Mouse (Mus musculus) liver (tissue): ENCODE measurements around the gene Akap8.
A peak's percentile ranks its signal among the peaks of the same experiment; 100 is the strongest.

ENCODE experiments used
- DNase-seq: peaks from one replicate; pipeline ENCODE4 v3.0.0-alpha.2; 2020; ENCODE audit warnings: mixed read lengths

Akap8 gene

DNA sequence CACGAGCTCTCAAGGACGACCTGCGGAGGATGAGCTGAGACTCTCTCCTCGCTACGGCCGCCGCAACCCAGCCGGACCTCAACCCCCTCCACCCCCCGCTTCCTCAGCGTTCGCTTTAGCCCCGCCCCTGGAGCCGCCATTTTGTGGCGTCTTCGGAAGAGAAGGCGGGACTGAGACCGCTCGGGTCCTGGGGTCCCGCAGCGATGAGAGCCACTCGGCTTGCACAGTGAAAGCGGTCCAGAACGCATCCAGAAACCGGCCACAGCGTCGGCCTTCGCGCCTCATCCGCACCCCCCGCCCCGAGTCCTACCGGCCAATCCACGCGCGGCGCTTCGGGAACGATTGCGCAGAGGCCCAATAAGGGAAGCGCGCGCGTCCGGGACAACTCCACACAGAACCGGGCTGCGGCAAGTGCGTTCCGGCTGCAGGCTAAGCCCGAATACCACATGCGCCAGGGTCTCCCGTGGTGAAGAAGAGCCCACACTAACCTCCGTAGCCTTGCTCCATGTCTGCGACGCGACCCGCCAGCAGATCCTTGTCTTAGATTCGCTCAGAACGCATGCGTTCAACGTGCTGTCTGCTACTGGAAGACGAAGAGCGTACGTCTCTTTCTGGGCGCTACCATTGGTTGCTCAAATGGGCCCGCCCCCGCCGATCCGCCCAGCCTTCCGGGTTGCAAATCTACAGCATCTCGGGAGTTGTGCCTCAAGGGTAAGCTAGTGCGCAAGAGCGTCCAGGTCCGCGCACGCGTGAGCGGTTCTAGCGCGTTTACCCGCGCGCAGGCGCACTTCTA is at the start of gene Akap8:
Akap8 (minus strand) TSS at position 642 of the 793 bp plus-strand sequence.
- DNase-seq, result peak; percentile 98

DNA sequence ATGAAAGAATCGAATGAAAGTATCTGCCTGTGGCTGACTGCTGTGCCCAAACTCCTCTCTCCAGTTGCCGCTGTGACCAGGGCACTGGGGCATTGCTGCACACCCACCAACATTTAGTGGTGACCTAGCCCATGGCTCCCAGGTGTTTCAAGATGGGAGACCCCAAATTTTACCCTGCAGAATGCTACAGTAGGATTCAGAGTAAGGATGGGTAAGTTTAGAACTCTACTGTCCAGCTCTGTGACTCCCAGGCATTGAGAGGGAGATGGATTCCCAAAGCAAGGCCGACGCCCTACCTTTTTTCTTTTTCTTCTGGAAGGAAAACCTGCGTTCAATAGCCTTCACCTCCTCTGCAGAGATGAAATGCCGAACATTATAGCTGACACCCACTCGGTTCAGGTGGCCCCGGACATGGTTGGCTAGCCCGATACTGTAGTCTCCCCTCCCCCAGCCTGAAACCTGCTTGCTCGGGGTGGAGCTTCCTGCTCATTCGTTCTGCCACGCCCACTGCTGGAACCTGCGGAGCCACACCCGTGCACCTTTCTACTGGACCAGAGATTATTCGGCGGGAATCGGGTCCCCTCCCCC is 48.0 kb upstream of the Akap8 start:
- peak; percentile 73 for DNase-seq

DNA sequence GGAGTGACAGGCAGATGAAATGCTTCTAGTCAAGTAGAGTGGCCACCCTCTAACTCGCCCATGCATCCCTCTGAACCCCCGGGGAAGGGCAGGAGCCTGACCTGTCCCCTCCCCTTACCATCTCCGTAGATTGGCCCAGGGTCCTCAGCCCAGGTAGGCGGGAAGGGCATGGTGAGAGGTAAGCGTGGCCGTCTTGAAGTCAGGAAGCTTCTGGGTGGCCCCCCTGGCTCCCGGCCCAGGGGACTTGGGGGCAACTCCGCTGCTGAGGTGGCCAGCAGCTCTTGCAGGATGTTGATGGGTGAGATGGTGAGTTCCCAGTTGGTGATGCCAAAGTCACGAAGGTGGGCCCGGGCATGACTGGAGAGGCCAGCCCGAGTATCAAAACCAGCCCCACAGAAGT is 46.7 kb upstream of the Akap8 start:
- no peak for DNase-seq

DNA sequence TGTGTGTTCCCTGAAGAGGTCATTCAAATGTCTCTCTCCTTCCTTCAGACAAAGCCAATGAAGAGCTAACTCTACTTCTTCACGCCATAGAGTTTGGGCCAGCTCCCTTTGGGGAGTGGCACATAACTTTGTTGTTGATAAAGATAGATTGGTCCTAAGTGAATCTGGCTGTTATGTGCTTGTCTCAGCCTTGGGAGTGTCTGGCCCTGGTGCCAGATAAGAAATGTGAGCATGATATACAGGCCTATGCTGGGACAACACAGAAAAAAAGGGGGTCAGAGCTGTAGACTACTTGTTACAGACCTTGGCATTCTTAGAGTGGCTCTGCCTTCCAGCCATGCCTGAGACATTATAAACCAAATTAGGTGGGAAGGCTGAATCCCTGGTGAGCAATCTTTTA is 44.3 kb upstream of the Akap8 start:
- peak; percentile 52 for DNase-seq

DNA sequence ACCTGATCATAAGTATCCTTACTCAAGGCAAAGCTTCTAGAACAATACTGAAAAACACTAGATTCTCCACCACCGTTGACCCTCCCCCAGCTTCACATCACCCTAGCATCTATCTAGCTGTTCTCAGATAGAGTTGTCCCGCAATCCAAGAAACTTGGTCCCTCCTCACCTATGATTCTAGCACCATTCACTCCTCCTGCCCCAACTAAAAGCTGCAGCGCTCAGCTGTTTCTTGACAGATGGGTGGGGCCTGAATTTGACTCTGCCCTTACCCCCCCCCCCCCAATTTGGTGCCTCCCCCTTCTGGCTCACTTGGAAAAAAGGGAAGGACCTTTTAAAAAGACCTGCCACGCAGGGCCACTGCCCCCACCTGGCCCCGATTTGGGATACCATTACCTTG is 43.8 kb upstream of the Akap8 start:
- peak; percentile 21 for DNase-seq

DNA sequence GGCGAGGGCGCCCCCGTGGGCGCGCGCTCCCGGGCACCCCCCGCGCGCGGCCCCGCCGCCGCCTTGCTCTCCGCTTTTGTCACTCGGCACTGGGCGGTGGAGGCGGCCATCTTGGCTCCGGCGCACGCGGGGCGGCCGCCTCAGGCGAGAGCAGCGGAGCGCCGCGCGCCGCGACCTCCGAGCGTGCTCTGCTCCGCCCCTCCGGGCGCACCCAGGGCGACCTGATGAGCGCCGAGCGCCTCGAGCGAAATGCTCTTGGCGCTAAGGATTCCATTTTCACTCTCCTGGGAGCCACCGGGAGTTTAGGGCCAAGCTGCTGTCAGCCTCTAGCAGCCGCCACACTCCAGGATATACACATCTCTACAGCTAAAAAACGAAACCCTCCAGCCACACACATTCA is 43.3 kb upstream of the Akap8 start:
- peak; percentile 92 for DNase-seq

DNA sequence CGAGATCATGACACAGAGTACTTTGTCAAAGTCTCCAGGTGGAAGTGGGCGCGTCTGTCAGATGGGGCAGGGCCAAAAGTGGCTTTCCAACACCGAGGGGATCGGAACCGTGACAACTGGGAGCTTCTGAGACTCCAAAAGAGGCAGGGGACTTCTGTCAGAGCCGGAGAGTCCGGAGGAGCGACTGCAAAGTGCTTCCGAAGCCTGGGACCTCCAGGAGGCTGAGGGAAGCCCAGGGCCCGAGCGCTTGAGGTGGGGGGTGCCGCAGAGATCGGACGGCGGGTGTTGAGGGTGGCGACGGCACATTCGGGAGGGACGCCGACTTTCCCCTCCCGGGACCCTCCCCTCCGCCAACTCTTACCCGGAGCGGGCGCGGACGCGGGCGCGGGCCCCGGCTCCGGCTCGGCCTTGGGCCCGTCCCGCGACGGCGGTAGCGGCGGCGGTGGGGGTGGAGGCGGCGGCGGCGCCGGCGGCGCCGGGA is 42.8 kb upstream of the Akap8 start:
- DNase-seq, result peak; percentile 23

DNA sequence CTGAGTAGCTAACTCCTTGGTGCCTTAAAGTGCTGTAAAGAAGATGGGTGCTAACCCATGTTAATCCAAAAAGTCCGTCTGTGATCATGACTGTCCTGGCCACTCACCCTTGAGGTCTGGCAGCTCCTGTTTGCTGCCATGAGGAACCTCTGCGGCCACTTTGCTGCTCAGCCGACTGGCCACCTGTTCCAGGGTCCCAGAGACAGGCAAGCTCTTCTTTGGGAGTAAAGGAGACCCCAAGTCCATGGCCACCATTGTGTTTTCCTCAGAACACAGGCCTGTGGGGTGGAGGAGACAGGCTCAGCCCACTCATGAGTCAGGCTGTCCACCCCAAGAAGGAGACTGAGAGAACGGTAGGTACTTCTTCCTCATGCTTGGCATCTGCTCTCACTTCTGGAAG is 41.6 kb upstream of the Akap8 start:
- no peak for DNase-seq

DNA sequence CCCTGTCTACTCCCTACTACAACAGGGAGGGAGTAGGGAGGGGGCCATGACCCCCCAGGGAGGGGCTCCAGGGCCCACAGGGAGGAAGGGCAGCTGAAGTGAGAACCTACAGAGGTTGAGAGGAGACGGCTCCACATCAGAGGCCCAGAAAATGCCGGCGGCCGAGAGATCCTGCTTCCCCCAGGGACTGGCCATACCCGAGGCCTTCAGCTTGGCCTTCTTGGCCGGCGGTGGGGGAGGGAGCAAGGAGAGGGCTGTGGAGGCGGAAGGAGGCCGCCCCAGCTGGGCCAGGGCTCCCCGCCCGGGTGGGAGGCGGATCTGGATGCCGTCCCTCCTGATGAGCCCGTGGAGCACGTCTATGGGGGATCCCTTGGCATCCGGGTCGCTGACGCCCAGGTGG is 38.9 kb upstream of the Akap8 start:
- DNase-seq, result no peak

DNA sequence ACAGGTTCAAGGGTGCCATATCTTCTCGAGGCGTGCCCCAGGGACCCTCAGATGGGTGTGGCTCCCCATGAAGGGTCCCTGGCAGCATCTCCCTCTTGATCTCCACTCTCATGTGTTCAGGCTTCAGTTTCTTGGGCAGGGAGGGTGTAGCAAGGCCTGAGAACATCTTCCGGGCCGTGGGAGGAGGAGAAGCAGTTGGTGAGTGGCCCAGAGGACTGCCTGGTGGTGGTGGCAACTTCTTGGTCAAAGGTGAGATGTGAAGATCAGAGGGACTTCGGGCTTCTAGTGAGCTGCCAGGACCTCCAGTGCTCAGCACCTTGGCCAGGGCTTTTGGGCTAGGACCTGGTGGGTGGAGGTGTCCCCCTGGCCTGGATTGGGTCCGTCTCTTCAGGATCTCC is 37.9 kb upstream of the Akap8 start:
- no peak for DNase-seq

DNA sequence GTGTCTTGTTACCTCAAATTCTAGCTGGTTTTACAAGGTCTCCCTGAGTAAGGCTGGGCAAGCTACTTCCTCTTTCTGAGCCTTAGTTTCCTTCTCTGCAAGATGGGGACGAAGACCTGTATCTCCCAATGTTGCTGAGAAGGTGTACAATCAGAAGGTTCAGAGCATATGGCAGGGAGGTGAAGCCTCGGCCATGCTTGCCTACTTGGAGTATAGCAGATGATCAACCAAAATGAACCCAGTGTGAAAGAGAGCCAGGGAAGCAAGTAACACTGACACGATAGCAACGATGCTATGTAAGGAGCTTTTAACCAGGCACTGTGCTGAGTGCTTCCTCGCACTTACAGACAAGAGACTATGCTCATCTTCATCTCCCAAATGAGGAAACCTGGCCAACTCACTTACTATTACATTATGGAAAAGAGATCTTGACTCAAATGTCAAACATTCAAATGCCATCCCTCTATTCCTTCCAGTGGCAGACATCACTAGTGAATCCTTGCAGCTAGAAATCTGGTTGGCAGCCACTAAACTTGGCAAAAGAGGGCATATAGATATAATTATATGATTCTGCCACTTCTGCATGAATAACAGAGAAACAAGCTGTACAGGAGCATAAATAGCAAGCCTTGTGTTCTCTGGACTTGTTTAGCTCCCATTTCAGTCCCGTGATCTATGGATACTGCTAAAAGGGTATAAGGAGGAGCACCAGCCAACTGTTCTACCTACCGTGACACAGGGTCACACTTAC is 37.3 kb upstream of the Akap8 start:
- no peak for DNase-seq

DNA sequence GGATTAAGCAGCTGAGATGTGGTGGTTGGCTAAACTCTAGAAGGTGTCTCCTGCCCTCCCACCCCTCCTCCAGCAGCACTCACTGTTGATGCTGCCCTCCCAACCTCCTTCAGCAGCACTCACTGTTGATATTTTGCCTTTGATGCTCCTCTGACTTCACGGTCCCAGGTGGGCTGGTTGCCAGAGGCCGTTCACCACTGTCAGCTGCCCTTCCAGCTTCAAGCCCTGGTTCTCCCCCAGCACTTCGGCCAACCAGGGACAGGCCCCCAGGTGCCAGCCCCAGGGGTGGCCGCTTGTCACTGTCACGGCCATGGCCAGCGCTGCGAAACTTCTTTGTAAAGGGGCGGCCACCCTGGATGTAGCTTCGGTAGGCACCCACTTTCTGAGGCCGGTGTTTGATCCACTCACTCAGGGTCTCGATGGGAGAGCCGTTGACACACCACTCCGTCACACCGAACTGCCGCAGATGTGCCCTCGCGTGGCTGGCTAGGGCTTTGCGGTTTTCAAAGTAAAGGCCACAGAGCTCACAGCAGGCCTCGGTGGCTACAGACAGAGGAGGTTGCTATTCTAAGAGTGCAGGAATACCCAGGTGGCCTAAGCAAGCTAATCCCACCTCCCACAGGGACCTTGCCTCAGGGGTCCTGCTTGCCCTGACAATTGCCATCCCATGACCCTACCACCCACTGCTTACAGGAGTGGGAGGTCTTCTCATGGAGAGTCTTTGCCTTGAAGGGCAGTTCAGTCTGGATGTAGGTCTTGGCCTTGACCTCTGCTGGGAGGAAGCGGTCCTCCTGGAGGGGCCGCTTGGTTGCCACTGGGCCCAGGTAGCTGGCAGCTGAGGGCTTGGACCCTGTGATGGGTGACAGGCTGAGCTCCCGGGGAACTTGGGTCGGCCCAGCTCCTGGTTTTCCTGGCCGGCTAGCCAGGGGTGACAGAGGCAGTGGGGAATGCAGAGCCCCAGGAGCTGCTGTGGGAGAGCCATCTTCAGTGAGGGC is 36.0 kb upstream of the Akap8 start:
- DNase-seq, result no peak

DNA sequence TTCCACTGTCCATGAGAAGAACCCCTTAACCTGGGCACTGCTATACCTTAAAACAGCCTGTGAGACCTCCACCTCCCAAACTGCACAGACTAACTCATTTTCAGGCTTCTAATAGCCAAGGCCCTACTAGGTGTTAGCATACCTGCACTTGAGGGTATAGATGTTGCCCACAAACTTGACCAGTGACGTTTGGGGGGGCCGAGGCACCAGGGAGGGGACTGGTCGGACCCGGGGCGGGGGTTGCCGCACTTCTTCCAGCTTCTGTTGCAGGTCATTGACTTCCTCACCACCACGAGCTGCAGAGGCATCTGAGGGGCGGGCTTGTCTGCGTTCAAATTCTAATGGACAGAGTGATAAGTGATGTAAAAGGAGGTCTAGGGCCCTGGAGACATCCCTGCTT is 35.2 kb upstream of the Akap8 start:
- no peak for DNase-seq

DNA sequence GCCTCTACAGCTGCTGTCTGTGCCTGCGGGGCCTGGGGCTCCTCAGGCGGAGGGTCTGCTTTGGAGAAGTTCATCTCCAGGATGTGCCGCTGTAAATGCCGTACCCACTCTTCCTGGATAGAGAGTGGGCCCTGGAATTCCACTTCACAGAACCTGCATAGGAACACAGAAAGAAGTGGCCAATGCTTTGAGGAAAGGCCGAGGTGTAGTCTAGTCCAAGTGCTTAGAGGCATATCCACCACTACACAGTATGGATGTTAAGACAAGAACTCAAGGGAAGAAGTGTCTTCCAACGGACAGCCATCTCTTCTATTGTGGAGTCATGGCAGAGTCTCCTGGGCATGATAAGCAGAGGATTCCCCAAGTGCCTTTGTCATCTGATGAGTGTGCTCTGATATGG is 34.0 kb upstream of the Akap8 start:
- DNase-seq, result no peak

DNA sequence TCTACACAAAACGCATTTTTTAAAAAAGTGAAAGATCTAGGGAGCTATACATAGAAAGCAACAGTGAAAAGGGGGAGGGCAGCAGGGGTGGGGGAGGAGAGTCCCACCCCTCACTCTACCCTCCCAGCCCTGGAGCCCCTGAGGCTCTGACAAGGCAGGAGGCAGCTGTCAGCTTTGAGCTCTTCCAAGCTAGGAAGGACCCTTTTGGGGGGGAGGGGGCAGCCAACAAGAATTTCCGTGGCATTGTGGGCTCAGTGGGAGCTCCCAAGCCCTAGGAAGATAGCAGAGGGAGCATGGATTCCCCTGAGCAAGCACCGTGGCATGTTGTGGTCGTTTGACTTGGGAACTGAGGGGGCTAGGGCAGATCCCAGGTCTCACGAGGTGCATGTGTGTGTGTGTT is 33.2 kb upstream of the Akap8 start:
- no peak for DNase-seq

DNA sequence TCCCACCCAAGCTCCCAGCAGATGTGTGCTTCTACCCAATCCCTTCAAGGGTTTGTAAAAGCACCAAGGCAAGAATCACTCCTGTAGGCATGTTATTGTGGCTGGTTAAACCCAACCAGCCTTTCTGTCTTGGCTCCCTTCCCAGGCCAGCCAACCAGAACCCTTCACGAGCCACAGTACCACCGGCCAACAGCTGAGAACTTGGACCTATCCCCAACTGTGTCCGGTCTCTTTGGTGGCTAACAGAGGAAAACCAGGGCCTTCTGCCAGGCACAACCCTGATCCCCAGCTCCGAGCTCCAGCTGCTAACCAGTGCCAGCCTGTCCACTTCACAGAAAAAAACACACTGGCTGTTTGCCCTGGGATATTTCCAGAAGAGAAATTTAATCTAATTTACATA is 32.7 kb upstream of the Akap8 start:
- DNase-seq, result no peak

DNA sequence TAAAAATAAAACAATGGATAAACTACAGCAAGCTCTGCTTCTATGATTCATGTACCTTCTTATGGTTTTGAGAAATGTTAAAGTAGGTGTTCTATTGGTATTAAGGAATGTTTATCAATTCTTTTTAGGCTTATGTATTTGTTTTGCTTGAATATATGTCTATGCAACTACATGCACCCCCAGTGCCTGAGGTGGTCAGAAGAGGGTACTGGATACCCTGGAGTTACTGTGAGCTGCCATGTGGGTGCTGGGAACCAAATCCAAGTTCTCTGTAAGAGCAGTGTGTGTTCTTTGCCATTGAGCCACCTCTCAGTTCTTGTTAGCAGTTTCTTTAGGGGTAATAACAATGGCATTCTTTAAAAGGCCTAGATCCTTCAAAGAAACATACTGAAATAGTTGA is 30.7 kb upstream of the Akap8 start:
- no peak for DNase-seq

DNA sequence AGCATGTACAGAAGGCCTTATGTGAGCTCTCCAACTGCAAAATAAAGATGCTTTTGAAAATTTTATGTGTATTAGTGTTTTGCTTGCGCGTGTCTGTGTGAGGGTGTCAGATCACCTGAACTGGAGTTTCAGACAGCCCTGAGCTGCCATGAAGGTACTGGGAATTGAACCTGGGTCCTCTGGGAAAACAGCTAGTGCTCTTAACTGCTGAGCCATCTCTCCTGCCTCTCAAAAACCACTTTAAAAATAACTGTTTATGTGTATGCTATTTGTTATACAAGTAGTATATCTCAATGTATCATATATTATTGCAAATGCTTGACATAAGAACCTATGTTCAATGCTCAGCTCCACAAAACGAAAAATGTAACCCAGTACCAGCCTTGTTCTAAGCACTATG is 30.2 kb upstream of the Akap8 start:
- no peak for DNase-seq

DNA sequence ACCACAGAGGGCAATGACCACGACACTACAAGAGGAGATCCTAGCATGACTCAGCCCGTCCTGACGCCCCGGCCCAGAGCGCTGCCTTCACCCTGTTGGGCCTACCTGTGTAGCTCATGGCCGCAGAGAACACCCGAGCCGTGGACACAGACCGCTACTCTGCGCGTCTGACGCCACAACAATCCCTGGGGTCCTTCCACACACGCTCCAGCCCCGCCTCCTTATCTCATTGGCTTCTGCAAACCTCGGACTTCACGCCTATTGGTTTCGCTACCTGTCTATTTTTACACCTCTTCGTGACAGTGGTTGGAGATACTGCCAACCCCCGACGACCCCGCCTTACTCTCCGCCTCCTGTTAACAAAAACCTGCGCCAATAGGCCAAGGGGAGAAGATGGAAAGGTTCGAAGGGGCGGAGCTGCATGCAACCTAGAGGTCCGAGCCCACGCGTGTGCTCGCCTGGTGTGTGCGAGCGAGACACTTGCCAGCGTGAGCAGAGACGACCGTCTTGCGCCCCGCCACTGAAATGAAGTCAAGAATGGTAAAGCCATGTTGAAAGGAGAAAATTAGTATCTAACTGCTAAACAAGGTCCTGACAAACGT is 29.4 kb upstream of the Akap8 start, which contains the start of gene Akap8l:
Akap8l (minus strand) TSS at position 226 of the 602 bp plus-strand sequence.
- peak; percentile 95 for DNase-seq

DNA sequence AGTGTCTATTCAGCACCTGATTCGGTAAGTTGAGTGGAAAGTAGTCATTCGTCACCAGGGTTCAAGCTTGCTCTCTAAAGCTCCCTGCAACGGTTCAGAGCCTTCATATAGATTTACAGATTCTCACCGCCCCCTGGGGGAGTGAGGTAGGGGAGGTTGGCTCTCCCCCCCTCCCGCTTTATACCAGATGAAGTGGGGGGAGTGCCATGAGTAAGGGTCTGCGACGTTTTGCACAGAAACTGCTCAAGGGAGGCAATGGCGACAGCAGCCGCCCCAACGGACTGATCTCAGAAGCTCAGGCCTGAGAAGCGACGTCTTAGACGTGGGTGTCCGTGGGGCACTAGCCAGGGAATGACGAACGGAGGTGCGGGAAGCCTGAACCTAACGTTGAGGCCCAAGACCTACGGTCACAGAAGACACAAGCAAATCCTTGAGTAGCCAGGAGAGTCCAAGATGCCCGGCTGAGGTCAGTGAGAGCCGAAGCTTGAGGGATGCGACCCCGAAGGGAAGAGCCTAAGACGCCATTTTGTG is 28.9 kb upstream of the Akap8 start:
- DNase-seq, result no peak

DNA sequence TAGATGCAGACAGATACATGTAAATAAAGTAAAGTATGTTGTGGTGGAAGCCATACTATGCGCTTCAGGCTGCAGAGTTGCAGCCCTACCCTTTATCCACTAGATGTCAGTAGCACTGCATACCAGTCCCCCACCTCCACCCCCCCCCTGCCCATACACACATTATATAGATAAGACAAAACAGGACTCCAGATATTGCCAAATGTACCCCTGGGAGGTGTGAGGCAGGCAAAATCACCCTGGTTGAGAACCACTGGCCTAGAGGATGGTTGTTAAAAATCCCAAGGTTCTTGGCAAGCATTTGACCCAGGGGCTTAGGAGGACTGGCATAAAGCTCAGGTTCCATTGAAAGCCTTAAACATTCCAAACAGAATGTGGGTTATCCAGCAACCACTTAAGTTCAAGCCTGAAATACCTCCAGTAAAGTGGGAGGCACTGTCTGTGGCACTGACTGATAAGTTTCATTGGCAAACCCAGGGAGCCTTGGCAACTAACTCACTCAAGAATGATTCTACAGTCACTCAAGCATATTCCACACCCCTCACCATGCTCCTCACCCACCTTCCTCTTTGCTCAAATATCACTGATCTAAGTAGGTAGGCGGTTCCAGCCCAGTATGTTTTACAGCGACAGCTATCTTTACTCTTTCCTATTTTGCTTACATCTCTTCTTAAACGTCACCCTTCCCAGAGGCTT is 28.1 kb upstream of the Akap8 start:
- DNase-seq, result peak; percentile 75
